Mouse (Mus musculus): Measurements from ENCODE around the gene 4933434E20Rik.

The 4933434E20Rik gene

DNA sequence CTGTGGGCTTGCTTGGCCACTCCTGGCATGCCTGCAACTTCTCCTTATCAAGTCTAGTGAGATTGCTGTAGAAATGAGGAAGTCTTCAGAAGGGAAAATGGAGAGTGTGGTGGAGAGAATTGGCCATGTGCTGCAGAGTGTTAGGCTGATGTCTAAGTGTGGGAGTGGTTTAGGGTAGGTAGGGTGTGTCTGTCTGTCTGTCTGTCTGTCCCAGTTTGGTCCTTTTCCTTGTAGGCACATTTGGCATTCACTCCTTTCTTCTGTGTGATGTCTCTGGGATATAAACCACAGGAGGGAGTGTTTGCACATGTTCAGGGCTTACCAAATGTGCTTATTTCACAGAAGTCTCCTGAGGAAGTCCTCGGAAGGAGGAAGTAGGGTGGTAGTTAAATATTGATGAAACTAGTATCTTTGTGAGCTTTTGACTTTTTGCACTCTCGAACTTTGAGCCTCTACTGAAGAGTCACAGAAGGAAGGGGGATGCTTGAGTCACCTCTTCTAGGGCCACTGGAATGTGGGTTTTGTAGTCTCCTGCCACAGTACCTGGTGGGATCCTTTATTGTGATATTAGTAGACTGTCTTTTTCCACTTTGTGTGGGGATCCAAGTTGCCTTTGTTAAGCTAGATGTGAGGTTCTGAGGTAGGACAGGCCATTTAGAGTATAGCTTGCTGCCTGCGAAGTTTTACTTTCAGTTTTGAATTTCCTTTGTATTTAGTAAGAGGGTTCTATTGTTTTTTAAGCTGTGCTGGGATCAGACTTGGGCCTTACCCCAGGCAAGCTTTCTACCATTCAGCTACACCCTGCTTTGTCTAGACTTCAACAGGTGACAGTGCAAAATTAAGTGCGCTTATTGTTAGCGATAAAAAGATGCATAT, 30.2 kb downstream of the 4933434E20Rik start:
- DNase-seq (ENCODE audit: low spot score): no peak

DNA sequence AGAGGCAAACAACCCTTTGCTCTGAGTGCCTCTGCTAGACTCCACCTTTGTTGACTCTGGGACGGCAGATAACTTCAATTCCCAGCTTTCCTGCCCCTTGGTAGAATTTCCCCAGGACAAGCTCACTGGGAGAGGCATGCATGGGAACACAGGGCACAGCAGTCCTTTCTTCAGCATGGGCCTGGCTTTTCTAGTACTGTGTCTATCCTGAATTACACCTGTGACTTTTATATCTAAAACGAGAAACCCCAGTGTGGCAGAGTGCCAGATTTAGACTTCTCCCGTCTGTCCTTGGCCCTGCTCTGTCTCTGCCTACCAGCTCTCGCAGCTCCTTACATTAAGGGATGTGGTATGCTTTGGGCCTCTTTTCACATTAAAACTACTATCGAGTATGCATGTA, 31.6 kb downstream of the 4933434E20Rik start:
- no peak for DNase-seq (ENCODE audit: low spot score)

DNA sequence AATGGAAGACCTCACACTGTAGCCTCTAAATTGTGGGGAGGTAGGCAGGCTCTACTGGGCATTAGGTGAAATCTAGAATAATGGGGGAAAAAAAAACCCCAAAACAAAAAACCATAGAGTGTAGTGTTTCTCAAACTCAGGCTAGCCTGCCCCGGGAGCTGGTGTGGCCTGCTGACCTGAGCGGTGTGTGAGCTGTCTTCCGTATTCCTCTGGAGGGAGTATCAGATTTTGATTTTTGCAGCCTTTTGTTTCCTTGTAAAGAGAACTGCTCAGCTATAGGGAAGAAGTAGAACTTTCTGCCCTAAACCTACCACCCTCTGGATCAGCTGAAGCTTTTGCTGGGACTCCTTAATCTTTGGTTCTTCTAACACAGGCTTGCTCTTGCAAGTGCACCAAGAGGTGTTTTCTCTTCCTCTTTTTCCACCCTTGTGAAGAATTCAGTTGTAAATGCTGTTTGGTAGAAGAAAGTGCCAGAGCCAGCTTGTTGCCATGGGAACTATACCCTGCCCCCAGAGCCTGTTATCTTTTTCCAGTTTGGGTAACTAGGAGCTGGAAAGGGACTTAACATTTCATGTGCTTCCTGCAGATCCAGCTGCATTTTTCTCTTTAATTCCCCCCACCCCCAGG, 32.4 kb downstream of the 4933434E20Rik start:
- DNase-seq (ENCODE audit: low spot score): no peak

DNA sequence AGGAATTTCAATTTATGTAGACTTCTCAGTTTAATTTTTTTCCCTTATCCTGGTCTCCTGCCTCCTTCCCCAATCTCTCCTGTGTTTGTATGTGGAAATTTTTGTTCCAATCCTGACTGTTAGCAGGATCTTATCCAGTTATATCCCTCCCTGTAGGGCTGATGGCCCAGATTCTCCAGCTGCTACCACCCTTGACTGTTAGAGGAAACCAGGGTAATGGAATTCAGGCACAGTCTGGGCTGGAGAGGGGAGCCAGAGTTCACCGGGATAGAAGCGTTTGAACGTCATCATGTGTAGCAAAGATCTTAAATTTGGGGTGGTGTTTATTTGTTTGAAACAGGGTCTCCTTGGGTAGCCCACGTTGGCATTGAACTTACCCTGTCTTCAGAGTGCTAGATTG, 33.4 kb downstream of the 4933434E20Rik start:
- no peak for DNase-seq (ENCODE audit: low spot score)

DNA sequence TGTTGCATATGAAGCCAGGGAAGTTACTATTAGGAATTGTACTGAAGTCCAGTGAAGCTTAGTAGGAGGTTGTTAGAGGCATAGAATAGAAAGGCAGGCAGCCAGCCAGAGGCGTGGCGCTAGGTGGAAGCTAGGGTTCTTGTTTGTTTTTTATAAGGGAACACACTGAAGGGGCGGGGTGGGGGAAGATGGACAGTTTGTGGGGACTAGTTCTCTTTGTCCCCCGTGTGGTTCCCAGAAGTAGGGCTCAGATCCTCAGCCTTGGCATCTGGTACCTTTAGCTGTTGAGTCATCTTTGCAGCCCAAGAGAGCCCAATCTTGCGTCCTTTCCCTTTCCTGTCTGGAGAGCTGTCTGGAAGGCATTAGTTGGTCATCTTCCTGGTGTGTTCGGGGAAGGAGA, 33.8 kb downstream of the 4933434E20Rik start:
- DNase-seq (ENCODE audit: low spot score): no peak

DNA sequence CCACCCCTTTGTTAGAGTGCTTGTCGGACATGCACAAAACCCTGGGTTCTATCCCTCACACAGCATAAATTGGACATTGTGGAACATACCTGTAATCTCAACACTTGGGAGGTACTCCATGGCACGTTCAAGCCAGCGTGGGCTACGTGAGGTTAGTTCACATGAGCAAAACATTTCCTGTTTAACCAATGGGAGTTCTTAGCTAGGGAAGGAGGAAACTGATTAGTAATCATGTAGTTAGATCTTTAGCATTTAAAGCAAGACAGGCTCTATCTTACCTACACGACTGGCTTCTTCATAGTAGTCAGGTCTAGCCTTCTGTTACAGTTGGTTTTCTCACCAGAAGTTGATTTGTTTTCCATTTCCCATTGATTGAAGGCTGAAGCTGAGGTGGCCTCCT, 34.6 kb downstream of the 4933434E20Rik start:
- DNase-seq (ENCODE audit: low spot score): no peak

DNA sequence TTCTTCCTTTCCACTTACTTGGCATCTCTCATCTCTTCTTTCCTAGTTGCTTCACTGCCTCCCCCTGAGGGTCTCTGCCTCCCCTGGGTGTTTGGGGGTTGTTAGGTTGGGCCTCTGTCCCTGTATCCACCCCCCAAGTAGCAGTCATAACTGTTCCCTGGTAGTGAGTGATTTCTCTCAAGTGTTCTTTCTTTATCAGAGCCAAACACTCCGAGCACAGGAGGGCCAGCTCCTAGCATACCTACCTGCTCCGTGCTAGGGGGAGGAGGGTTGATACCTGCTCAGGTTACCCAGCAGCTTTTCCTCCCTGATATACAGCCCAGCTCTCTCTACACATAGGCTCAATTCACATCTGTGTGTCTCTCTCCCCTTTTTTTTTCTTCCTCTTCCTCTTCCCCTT, 37.2 kb downstream of the 4933434E20Rik start:
- DNase-seq (ENCODE audit: low spot score): no peak

DNA sequence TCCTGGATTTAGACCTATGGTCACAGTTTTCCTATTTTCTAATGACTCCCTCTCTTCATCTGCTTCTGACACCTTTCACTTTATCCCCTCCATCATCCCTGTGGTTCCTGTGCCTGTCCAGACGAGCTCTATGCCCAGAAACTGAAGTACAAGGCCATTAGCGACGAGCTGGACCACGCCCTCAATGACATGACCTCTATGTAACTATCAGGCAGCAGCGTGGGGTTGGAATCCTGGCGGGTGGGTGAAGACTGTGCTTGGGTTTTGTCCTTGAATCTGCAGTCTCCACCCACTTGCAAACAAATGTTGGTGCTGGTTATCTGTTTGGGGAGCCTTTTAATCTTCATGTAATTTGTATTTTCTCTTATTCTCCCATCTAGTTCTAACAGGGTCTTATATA, 39.5 kb downstream of the 4933434E20Rik start:
- DNase-seq (ENCODE audit: low spot score): no peak

DNA sequence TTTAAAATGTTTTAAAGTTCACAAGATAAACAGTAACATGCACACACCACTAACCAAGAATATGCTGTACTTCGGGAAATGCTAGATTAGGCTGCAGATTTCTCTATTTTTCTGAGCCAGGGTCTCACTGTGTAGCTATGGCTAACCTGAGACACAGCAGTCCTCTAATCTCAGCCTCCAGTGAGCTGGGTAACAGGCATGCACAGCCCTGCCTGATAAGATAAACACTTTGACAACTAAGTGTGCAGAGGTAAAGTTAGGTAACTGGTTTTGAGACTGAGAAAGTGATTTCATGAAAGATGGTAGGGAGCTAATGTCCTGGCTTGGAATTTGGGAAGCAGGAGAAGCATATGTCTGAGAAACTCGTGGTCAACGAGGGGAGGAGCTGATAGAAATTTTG, 43.0 kb downstream of the 4933434E20Rik start:
- no peak for DNase-seq (ENCODE audit: low spot score)

DNA sequence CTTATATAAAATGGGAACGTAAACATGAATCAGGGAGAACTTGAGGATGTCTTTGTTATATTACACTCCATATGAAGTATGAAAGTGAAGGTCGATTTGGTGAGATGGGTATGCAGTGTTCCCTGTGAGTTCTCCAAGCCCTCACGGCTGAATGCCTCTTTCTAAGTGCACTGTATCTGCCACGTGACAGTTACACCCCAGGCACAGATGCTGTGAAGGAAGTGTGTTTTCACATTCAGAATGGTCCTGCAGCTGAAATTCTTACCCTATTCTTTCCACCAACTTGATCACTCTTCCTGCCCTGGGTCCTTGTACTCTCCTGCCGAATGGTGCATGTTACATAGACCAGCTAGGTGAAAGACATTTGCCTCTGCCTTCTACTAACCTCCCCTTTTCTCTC, 46.5 kb downstream of the 4933434E20Rik start:
- DNase-seq (ENCODE audit: low spot score): no peak

DNA sequence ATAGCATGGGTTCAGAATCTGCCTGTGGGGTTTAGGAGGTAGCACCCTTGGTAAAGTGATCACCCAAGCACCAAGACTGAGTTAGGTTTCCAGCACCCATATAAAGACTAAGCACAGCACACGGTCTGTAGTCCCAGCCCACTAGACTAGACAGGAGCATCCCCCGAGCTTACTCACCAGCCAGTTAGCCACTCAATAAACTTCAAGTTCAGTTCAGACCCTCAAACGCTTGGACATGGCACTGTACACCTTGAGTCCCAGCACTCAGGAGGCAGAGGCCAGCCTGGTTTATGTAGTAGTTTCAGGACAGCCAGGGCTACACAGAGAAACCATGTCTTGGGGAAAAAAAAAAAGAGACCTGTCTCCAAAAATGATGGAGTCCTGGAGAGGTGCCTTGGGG, 49.6 kb downstream of the 4933434E20Rik start:
- no peak for DNase-seq (ENCODE audit: low spot score)

DNA sequence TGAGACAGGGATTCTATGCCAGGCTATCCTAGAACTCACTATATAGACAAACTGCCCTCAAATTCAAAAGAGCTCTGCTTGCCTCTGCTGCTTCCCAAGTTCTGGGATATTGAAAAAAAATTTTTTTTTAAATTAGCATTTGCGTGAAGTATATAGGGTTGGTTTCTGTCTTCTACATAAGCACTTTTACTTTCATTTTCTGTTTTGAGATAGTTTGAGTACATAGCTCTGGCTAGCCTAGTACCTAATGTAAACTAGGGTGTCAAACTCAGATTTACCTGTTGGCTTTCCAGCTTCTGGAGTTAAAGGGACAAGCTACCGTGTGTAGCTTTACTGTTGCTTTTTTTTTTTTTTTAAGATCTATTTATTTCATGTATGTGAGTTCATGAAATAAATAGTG, 50.2 kb downstream of the 4933434E20Rik start:
- no peak for DNase-seq (ENCODE audit: low spot score)

DNA sequence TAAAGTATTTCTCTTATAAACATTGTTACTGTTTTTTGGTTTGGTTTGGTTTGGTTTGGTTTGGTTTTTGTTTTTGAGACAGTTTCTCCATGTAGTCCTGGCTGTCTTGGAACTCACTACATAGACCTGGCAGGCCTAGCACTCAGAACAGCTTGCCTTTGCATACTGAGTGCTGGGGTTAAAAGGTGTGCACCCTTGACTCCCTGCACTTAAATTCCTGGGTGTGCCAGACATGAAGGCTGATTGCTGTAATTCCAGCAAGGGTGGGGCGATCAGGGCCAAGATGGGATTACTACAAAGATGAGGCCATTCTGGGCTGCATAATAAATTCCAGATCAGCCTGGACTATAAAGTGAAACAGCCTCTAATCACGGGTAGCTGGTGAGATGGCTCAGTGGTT, 50.8 kb downstream of the 4933434E20Rik start:
- no peak for DNase-seq (ENCODE audit: low spot score)

DNA sequence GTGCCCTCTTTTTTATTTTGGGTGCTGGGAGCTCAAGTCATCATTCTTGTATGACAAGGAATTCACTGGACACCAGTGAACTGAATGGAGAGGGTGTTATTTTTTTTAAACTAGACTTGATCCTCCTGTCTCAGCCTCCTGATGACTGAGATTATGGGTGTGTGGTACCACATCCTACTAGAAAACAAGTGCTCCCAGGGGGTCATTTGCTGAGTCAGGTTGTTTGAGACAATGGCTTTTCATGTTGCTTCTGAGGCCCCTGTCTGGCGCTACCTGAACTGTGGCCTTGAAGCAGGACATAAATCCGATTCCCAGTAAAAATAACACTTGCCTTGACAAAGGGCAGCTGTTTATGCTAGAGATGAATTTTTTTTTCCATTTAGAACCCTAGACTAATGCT, 51.7 kb downstream of the 4933434E20Rik start:
- no peak for DNase-seq (ENCODE audit: low spot score)

DNA sequence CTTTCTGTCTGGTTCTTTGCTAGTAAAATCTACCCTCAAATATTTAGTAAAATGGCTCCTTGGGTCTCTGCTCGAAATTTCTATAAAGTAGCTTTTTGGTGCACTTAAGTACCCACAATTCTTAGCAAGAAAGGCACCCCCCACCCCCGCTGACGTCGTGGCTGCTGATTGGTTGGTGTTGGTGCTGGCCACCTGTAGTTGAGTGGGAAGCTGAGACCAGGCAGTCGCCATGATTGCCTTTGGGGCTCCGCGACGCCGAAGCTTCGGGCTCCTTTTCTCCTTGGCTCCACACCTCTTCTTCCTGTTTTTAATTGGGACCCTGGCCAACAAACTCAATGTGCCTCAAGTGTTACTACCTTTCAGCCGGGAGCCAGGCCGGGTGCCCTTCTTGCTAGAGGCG, 52.5 kb downstream of the 4933434E20Rik start, which contains the start of gene Nup210l:
Gene Nup210l (plus strand): TSS at position 195 of the 400 bp plus-strand sequence.
- DNase-seq (ENCODE audit: low spot score): no peak

DNA sequence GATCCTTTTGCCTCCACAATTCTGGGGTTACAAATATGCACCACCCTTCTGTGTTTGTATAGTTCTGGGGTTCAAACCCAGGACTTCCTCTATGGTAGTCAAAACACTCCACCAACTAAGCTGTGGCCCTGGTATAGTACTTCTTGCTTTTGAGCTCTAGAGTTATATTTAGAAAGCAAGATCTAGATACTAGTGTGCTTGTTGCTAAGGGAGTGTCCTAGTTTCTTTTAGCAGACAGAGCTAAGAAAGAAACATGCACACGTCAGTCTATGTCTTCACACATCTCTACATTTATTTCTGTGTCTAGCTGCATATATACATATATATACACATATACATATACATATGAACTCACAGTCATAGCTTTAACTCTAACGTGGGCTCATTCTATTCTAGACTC, 60.3 kb downstream of the 4933434E20Rik start:
- DNase-seq (ENCODE audit: low spot score): no peak

DNA sequence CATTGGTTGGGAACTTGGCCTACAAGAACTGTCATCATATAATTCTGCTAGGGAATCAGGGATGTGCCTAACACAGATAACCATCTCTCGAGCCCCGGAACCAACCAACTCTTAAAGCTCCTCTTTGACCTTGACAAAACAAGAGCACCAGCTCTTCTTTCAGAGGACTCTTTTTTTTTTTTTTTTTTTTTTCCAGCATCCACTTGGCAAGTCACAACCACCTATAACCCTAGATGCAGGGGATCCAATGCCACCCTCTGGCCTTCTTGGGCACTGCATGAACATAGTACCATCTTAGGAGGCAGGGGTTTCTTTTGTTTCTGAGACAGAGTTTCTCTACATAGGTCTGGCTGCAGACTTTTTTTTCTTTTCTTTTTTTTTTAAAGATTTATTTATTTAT, 62.9 kb downstream of the 4933434E20Rik start:
- peak; percentile 22 for DNase-seq (ENCODE audit: low spot score)

DNA sequence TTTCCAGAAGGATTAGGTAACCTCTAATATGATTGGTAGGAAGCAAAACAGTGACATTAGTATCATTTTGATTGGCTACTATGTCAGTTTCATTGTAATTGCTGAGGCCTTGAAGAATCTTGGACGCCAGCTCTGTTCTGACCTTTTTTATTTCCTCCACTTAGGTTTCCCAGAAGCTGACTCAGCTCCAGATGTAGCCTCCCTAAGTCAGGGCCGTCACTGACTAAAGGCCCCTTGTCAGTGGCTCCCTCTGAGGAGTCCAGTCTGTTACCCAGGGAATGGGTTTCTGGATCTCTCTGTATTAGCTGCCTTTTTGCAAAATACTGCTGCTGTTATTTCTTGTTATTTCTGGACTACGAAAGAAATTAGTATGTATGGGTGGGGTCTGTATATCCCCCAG, 64.1 kb downstream of the 4933434E20Rik start:
- DNase-seq (ENCODE audit: low spot score): no peak
